Mouse (Mus musculus) spleen, adult 2 months (tissue): Measurements from ENCODE around the gene Kbtbd3. TPM values are rescaled to one million over a fixed set of nuclear protein-coding genes. Genes with fewer than 3 reads are reported as not detected.

ENCODE experiments used
- DNase-seq, 2 experiments: peaks; one replicate each; pipeline versions ENCODE4 v3.0.0 to v3.0.0-alpha.2; 2012 to 2021; ENCODE audit warnings: low spot score in 2 of 2, low read depth in 1 of 2
- H3K27ac ChIP-seq: fragments of 200-500 bp; 2 replicates; pipeline ENCODE4 v1.5.1; 2012; ENCODE audit warnings: low read length, inconsistent platforms; ENCODE audit not compliant: insufficient read depth
- H3K27me3 ChIP-seq: fragments of 200-500 bp; 2 replicates; pipeline ENCODE4 v1.6.1; 2012; ENCODE audit warnings: mild to moderate bottlenecking, moderate library complexity, low read length, inconsistent platforms; ENCODE audit not compliant: control insufficient read depth, insufficient read depth
- H3K36me3 ChIP-seq: fragments of 200-500 bp; 2 replicates; pipeline ENCODE4 v1.6.1; 2012; ENCODE audit warnings: mild to moderate bottlenecking, low read length, inconsistent platforms; ENCODE audit not compliant: control insufficient read depth, insufficient read depth
- H3K4me1 ChIP-seq: fragments of 200-500 bp; 2 replicates; pipeline ENCODE4 v1.6.1; 2011; ENCODE audit warnings: inconsistent platforms; ENCODE audit not compliant: control insufficient read depth, insufficient read depth, insufficient read length
- H3K4me3 ChIP-seq: fragments of 200-500 bp; 2 replicates; pipeline ENCODE4 v1.5.1; 2011; ENCODE audit warnings: mild to moderate bottlenecking, inconsistent platforms; ENCODE audit not compliant: insufficient read depth, insufficient read length; ENCODE audit errors: extremely low read depth
- CTCF ChIP-seq: fragments of 200-500 bp; IDR thresholded peaks from 2 replicates; pipeline ENCODE4 v1.5.1; 2011; ENCODE audit warnings: mild to moderate bottlenecking, inconsistent platforms; ENCODE audit not compliant: insufficient read depth, insufficient read length, insufficient replicate concordance; ENCODE audit errors: extremely low read depth
- POLR2A ChIP-seq: fragments of 200-500 bp; IDR thresholded peaks from 2 replicates; pipeline ENCODE4 v1.6.1; 2011; ENCODE audit warnings: low read depth, low read length, inconsistent platforms
- WGBS: fragments of 180-500 bp; shearing (Covaris S2); methylation state at CpG from one replicate; pipeline ENCODE4 v1.1.7; 2018; 5-methylcytosine and 5-hydroxymethylcytosine counted together
- polyA plus RNA-seq: library from polyadenylated mRNA; depleted of rRNA; stranded (reverse); fragments of >200 nt; gene quantifications from 2 replicates; pipeline ENCODE4 v1.2.3, GENCODE M21; 2012; rRNA removed

Kbtbd3 gene
- polyA plus RNA-seq = 0.08 TPM in 1 of 2 replicates, not detected in the other

- TF ChIP-seq CTCF = no peak
- TF ChIP-seq POLR2A = peak; percentile 69
- whole genome bisulfite sequencing = under 1% methylated on average over 53 of the region's 53 CpGs
- peak; percentile 99 to 100 for DNase-seq
These were observed at the start of gene Kbtbd3, which contains the start of gene Aasdhppt for GRCm38 (mm10) chr9:4309351-4310085. Gene Kbtbd3, plus strand, starts transcription at chr9:4309833. Gene Aasdhppt, minus strand, starts transcription at chr9:4309471.

GRCm38 (mm10) chr9:4259841-4260745, 49.5 kb upstream of the Kbtbd3 start:
- no peaks in the 10 kb centered on the region for H3K36me3 ChIP-seq
- no peak overlapping the region for H3K4me3 ChIP-seq
- DNase-seq = peak in 1 of 2 experiments; percentile 12
- H3K27ac ChIP-seq = no peak overlapping the region
- H3K27me3 ChIP-seq = no peaks in the 10 kb centered on the region
- 65% methylated on average over 65 of the region's 65 CpGs for WGBS
- TF ChIP-seq POLR2A (no peak), CTCF (no peak)
- no peaks in the 10 kb centered on the region for H3K4me1 ChIP-seq

More at GRCm38 (mm10) chr9:4309351-4310085, at the start of gene Kbtbd3, which contains the start of gene Aasdhppt:
- Histone ChIP-seq H3K27me3 (no peaks in the 10 kb centered on the region), H3K4me3 (peak within 1 kb of the TSS; percentile 69), H3K4me1 (no peaks in the 10 kb centered on the region), H3K36me3 (no peaks in the 10 kb centered on the region), H3K27ac (peak within 1 kb of the TSS; percentile 87)

- Histone ChIP-seq H3K36me3 (no peaks in the 10 kb centered on the region), H3K4me1 (no peaks in the 10 kb centered on the region), H3K27ac (no peak overlapping the region), H3K27me3 (no peaks in the 10 kb centered on the region), H3K4me3 (no peak overlapping the region)
- TF ChIP-seq CTCF (no peak), POLR2A (no peak)
- WGBS = 72% methylated on average over 12 of the region's 12 CpGs
- no peak for DNase-seq
These were observed 48.9 kb upstream of the Kbtbd3 start for GRCm38 (mm10) chr9:4260746-4261090.

- Histone ChIP-seq H3K27ac (no peak overlapping the region), H3K27me3 (no peaks in the 10 kb centered on the region), H3K4me3 (no peak overlapping the region), H3K36me3 (no peaks in the 10 kb centered on the region), H3K4me1 (no peaks in the 10 kb centered on the region)
- TF ChIP-seq POLR2A (no peak), CTCF (no peak)
- 95% methylated on average over 3 of the region's 3 CpGs for WGBS
- DNase-seq = no peak
These were observed 42.8 kb upstream of the Kbtbd3 start for GRCm38 (mm10) chr9:4266881-4267280.

GRCm38 (mm10) chr9:4283850-4284249, 25.8 kb upstream of the Kbtbd3 start:
- TF ChIP-seq POLR2A = no peak
- 70% methylated on average over 3 of the region's 3 CpGs for WGBS

GRCm38 (mm10) chr9:4300466-4300865, 9.2 kb upstream of the Kbtbd3 start:
- WGBS = 91% methylated on average over 2 of the region's 2 CpGs
- TF ChIP-seq CTCF = no peak
- Histone ChIP-seq H3K4me1 (no peaks in the 10 kb centered on the region), H3K27me3 (no peaks in the 10 kb centered on the region), H3K36me3 (peaks cover 8% of the 10 kb centered on the region), H3K27ac (no peak overlapping the region), H3K4me3 (no peak overlapping the region)
- no peak for DNase-seq

More at GRCm38 (mm10) chr9:4283850-4284249, 25.8 kb upstream of the Kbtbd3 start:
- no peaks in the 10 kb centered on the region for H3K4me1 ChIP-seq
- H3K4me3 ChIP-seq = no peak overlapping the region
- no peaks in the 10 kb centered on the region for H3K27me3 ChIP-seq
- no peak overlapping the region for H3K27ac ChIP-seq
- H3K36me3 ChIP-seq = no peaks in the 10 kb centered on the region
- DNase-seq = no peak
